Mouse (Mus musculus) forebrain, embryonic 13.5 days (tissue): ENCODE data around the gene Rhox4g. TPM values are rescaled to one million over a fixed set of nuclear protein-coding genes. Genes with fewer than 3 reads are reported as not detected.
"Not testable (repeated sequence)": the region's sequence is repeated elsewhere in the genome, so short reads cannot be mapped to it uniquely, and the experiment has no call there.

Experiments used
- ATAC-seq: fragments of 200-750 bp; cut with Nextera tagmentation; 2 replicates; pipeline ENCODE4 v1.8.0; 2017
- H3K27ac ChIP-seq: fragments of 300-500 bp; sonication (generic); 2 replicates; pipeline ENCODE4 v1.5.1; 2015; ENCODE audit warnings: inconsistent platforms, mild to moderate bottlenecking, moderate library complexity
- H3K27me3 ChIP-seq: fragments of 300-500 bp; sonication (generic); 2 replicates; pipeline ENCODE4 v1.6.1; 2015; ENCODE audit warnings: mild to moderate bottlenecking, inconsistent platforms
- H3K36me3 ChIP-seq: fragments of 300-500 bp; sonication (generic); 2 replicates; pipeline ENCODE4 v1.6.1; 2015; ENCODE audit warnings: mild to moderate bottlenecking, inconsistent platforms; ENCODE audit not compliant: poor library complexity, severe bottlenecking
- H3K4me1 ChIP-seq: fragments of 300-500 bp; sonication (generic); 2 replicates; pipeline ENCODE4 v1.6.1; 2015; ENCODE audit warnings: inconsistent platforms
- H3K4me2 ChIP-seq: fragments of 300-500 bp; sonication (generic); 2 replicates; pipeline ENCODE4 v1.6.1; 2015; ENCODE audit warnings: inconsistent platforms, mild to moderate bottlenecking, moderate library complexity
- H3K4me3 ChIP-seq: fragments of 300-500 bp; sonication (generic); 2 replicates; pipeline ENCODE4 v1.5.1; 2015; ENCODE audit warnings: mild to moderate bottlenecking, inconsistent platforms
- H3K9ac ChIP-seq: fragments of 300-500 bp; sonication (generic); 2 replicates; pipeline ENCODE4 v1.6.1; 2015; ENCODE audit warnings: mild to moderate bottlenecking, inconsistent platforms
- H3K9me3 ChIP-seq: fragments of 300-500 bp; sonication (generic); replicated peaks from 2 replicates; pipeline ENCODE4 v1.6.1; 2016; ENCODE audit warnings: inconsistent platforms
- WGBS: fragments of 180-500 bp; shearing (Covaris S2); methylation state at CpG from one replicate; pipeline ENCODE4 v1.1.7; 2015; 5-methylcytosine and 5-hydroxymethylcytosine counted together
- polyA plus RNA-seq: library from polyadenylated mRNA; unstranded; fragments of >200 nt; fragmentation: Nextera tagmentation; extraction: Ambion mirVana; gene quantifications from 2 replicates; pipeline ENCODE4 v1.2.1, GENCODE M21; 2015

The Rhox4g gene
- polyA plus RNA-seq: not detected in 2 replicates

GRCm38 (mm10) chrX:37651227-37651626 lies at the start of gene Rhox4g:
Gene Rhox4g, minus strand, starts transcription at chrX:37651327.
- H3K4me2 ChIP-seq, H3K9me3 ChIP-seq, H3K27ac ChIP-seq, H3K4me3 ChIP-seq, H3K36me3 ChIP-seq, ATAC-seq, H3K4me1 ChIP-seq, H3K9ac ChIP-seq, H3K27me3 ChIP-seq: not testable (repeated sequence)
- WGBS: 90% methylated on average over 19 of the region's 20 CpGs

- H3K27me3 ChIP-seq: no peaks in the 10 kb centered on the region
- no peak overlapping the region for H3K27ac ChIP-seq
- no peaks in the 10 kb centered on the region for H3K9me3 ChIP-seq
- no peak overlapping the region for H3K9ac ChIP-seq
- no peaks in the 10 kb centered on the region for H3K36me3 ChIP-seq
- H3K4me1 ChIP-seq: no peaks in the 10 kb centered on the region
- WGBS: 78% methylated on average over 2 of the region's 2 CpGs
- no peak for ATAC-seq
- H3K4me3 ChIP-seq: no peak overlapping the region
- no peak overlapping the region for H3K4me2 ChIP-seq
These were observed 41.1 kb upstream of the Rhox4g start for GRCm38 (mm10) chrX:37692261-37692660.

GRCm38 (mm10) chrX:37683031-37683715 lies 32.0 kb upstream of the Rhox4g start:
- Histone ChIP-seq H3K9me3 (peaks cover 5% of the 10 kb centered on the region; the same call in 1 of the 2 replicates), H3K27ac (no peak overlapping the region), H3K4me2 (no peak overlapping the region), H3K36me3 (no peaks in the 10 kb centered on the region), H3K4me3 (no peak overlapping the region), H3K9ac (no peak overlapping the region), H3K27me3 (no peaks in the 10 kb centered on the region), H3K4me1 (no peaks in the 10 kb centered on the region)
- WGBS: 89% methylated on average over 24 of the region's 24 CpGs
- ATAC-seq: no peak

GRCm38 (mm10) chrX:37673177-37673576 lies 22.1 kb upstream of the Rhox4g start, which contains the start of gene Rhox2h:
Gene Rhox2h, minus strand, starts transcription at chrX:37673277.
- ATAC-seq, H3K36me3 ChIP-seq: not testable (repeated sequence)
- WGBS: 88% methylated on average over 8 of the region's 8 CpGs

GRCm38 (mm10) chrX:37668664-37669063 lies 17.5 kb upstream of the Rhox4g start, which contains the start of gene Rhox3h:
Gene Rhox3h, minus strand, starts transcription at chrX:37668764.
- not testable (repeated sequence) for H3K27ac ChIP-seq, H3K36me3 ChIP-seq, H3K4me3 ChIP-seq, ATAC-seq, H3K9me3 ChIP-seq, H3K4me1 ChIP-seq, H3K9ac ChIP-seq, H3K4me2 ChIP-seq, H3K27me3 ChIP-seq
- WGBS: 92% methylated on average over 1 of the region's 3 CpGs

More at GRCm38 (mm10) chrX:37673177-37673576, 22.1 kb upstream of the Rhox4g start, which contains the start of gene Rhox2h:
- not testable (repeated sequence) for H3K27me3 ChIP-seq, H3K4me1 ChIP-seq, H3K4me3 ChIP-seq, H3K27ac ChIP-seq, H3K4me2 ChIP-seq, H3K9ac ChIP-seq, H3K9me3 ChIP-seq

GRCm38 (mm10) chrX:37643370-37643769 lies 7.8 kb downstream of the Rhox4g start, which contains the start of gene Rhox2g:
Gene Rhox2g, minus strand, starts transcription at chrX:37643470.
- H3K9ac ChIP-seq, H3K27ac ChIP-seq, H3K4me3 ChIP-seq, H3K36me3 ChIP-seq, H3K27me3 ChIP-seq, H3K4me1 ChIP-seq, H3K9me3 ChIP-seq, ATAC-seq, H3K4me2 ChIP-seq: not testable (repeated sequence)
- WGBS: 81% methylated on average over 6 of the region's 6 CpGs

GRCm38 (mm10) chrX:37628512-37628911 lies 22.6 kb downstream of the Rhox4g start, which contains the start of gene Rhox3g:
Gene Rhox3g, minus strand, starts transcription at chrX:37628612.
- 90% methylated on average over 2 of the region's 2 CpGs for WGBS
- H3K27me3 ChIP-seq, H3K4me2 ChIP-seq, H3K36me3 ChIP-seq, H3K4me1 ChIP-seq, H3K4me3 ChIP-seq, H3K27ac ChIP-seq, H3K9me3 ChIP-seq, H3K9ac ChIP-seq, ATAC-seq: not testable (repeated sequence)

GRCm38 (mm10) chrX:37607604-37608003 lies 43.5 kb downstream of the Rhox4g start, which contains the start of gene Rhox4f:
Gene Rhox4f, minus strand, starts transcription at chrX:37607704.
- not testable (repeated sequence) for H3K4me2 ChIP-seq, H3K9ac ChIP-seq, H3K4me1 ChIP-seq, H3K27me3 ChIP-seq, H3K9me3 ChIP-seq, ATAC-seq, H3K4me3 ChIP-seq, H3K27ac ChIP-seq, H3K36me3 ChIP-seq
- WGBS: 94% methylated on average over 19 of the region's 19 CpGs

Other genes with a start within 250 kb of the Rhox4g start
- not detected in 2 replicates for gene Rhox2b, start 239.3 kb downstream of the Rhox4g start, polyA plus RNA-seq
- gene Rhox4b, start 218.8 kb downstream of the Rhox4g start, polyA plus RNA-seq: not detected in 2 replicates
- gene Rhox2c, start 197.6 kb downstream of the Rhox4g start, polyA plus RNA-seq: not detected in 2 replicates
- not detected in 2 replicates for gene Rhox3c, start 192.7 kb downstream of the Rhox4g start, polyA plus RNA-seq
- gene Rhox4c, start 171.0 kb downstream of the Rhox4g start, polyA plus RNA-seq: not detected in 2 replicates
- not detected in 2 replicates for gene Rhox2d, start 157.9 kb downstream of the Rhox4g start, polyA plus RNA-seq
- gene Rhox4d, start 137.0 kb downstream of the Rhox4g start, polyA plus RNA-seq: not detected in 2 replicates
- not detected in 2 replicates for gene Rhox2e, start 120.9 kb downstream of the Rhox4g start, polyA plus RNA-seq
- not detected in 2 replicates for gene Rhox3e, start 109.3 kb downstream of the Rhox4g start, polyA plus RNA-seq
- gene Rhox4e, start 93.9 kb downstream of the Rhox4g start, polyA plus RNA-seq: not detected in 2 replicates
- gene Rhox2f, start 79.9 kb downstream of the Rhox4g start, polyA plus RNA-seq: not detected in 2 replicates
- gene Rhox3f, start 70.3 kb downstream of the Rhox4g start, polyA plus RNA-seq: not detected in 2 replicates
- gene Rhox4f, start 43.6 kb downstream of the Rhox4g start, polyA plus RNA-seq: not detected in 2 replicates
- gene Rhox3g, start 22.7 kb downstream of the Rhox4g start, polyA plus RNA-seq: not detected in 2 replicates
- gene Rhox2g, start 7.9 kb downstream of the Rhox4g start, polyA plus RNA-seq: not detected in 2 replicates
- gene Rhox3h, start 17.4 kb upstream of the Rhox4g start, polyA plus RNA-seq: not detected in 2 replicates
- not detected in 2 replicates for gene Rhox2h, start 21.9 kb upstream of the Rhox4g start, polyA plus RNA-seq
- not detected in 2 replicates for gene Rhox5, start 153.5 kb upstream of the Rhox4g start, polyA plus RNA-seq
- not detected in 2 replicates for gene Rhox6, start 175.6 kb upstream of the Rhox4g start, polyA plus RNA-seq
- gene Rhox7a, start 180.4 kb upstream of the Rhox4g start, polyA plus RNA-seq: not detected in 2 replicates
- gene Rhox8, start 227.6 kb upstream of the Rhox4g start, polyA plus RNA-seq: 0.24 TPM in 1 of 2 replicates, not detected in the other
- gene Rhox7b, start 245.9 kb upstream of the Rhox4g start, polyA plus RNA-seq: not detected in 2 replicates